Mouse (Mus musculus): Measurements from ENCODE around the gene Gpr84. TPM values are rescaled to one million over a fixed set of nuclear protein-coding genes. Genes with fewer than 3 reads are reported as not detected.
"Not testable (repeated sequence)": the region's sequence is repeated elsewhere in the genome, so short reads cannot be mapped to it uniquely, and the experiment has no call there.

The Gpr84 gene
- polyA plus RNA-seq, 1 experiment from 2014 or later = 0.35 TPM

- no peaks in the 10 kb centered on the region for H3K27me3 ChIP-seq (ENCODE audit: insufficient read depth, poor library complexity, severe bottlenecking)
- no peaks in the 10 kb centered on the region for H3K9me3 ChIP-seq
- H3K4me1 ChIP-seq = peaks cover 16% of the 10 kb centered on the region
- H3K36me3 ChIP-seq = peaks cover 12% of the 10 kb centered on the region
- H3K27ac ChIP-seq = no peak overlapping the region; the same call in 1 of the 2 replicates
- H3K4me3 ChIP-seq = no peak overlapping the region
- WGBS = 41% methylated on average over 2 of the region's 2 CpGs
- DNase-seq (ENCODE audit: low spot score) = no peak
These were observed 25.8 kb downstream of the Gpr84 start for GRCm38 (mm10) chr15:103284647-103285046.

- Histone ChIP-seq H3K27ac (no peak overlapping the region), H3K36me3 (peaks cover 6% of the 10 kb centered on the region), H3K4me3 (no peak overlapping the region), H3K4me1 (peaks cover 16% of the 10 kb centered on the region), H3K27me3 (ENCODE audit: insufficient read depth, poor library complexity, severe bottlenecking) (no peaks in the 10 kb centered on the region), H3K9me3 (no peaks in the 10 kb centered on the region)
- WGBS = 74% methylated on average over 3 of the region's 3 CpGs
- DNase-seq (ENCODE audit: low spot score) = no peak
These were observed 26.3 kb downstream of the Gpr84 start for GRCm38 (mm10) chr15:103284066-103284465.

GRCm38 (mm10) chr15:103281465-103282205 is 28.8 kb downstream of the Gpr84 start:
- Histone ChIP-seq H3K36me3 (0 out of 2 replicates have a peak, but pooled peaks cover 2% of the 10 kb centered on the region), H3K9me3 (no peaks in the 10 kb centered on the region), H3K27ac (no peak overlapping the region), H3K4me1 (peaks cover 22% of the 10 kb centered on the region), H3K4me3 (no peak overlapping the region), H3K27me3 (ENCODE audit: insufficient read depth, poor library complexity, severe bottlenecking) (no peaks in the 10 kb centered on the region)
- 96% methylated on average over 3 of the region's 3 CpGs for WGBS
- DNase-seq (ENCODE audit: low spot score) = no peak

GRCm38 (mm10) chr15:103280817-103281464 is 29.5 kb downstream of the Gpr84 start:
- DNase-seq (ENCODE audit: low spot score) = no peak
- Histone ChIP-seq H3K36me3 (0 out of 2 replicates have a peak, but pooled peaks cover 2% of the 10 kb centered on the region), H3K9me3 (no peaks in the 10 kb centered on the region), H3K4me1 (peaks cover 20% of the 10 kb centered on the region), H3K4me3 (no peak overlapping the region), H3K27me3 (ENCODE audit: insufficient read depth, poor library complexity, severe bottlenecking) (no peaks in the 10 kb centered on the region), H3K27ac (no peak overlapping the region)
- WGBS = 66% methylated on average over 3 of the region's 3 CpGs

- H3K27ac ChIP-seq = no peak overlapping the region
- H3K27me3 ChIP-seq (ENCODE audit: insufficient read depth, poor library complexity, severe bottlenecking) = no peaks in the 10 kb centered on the region
- H3K4me3 ChIP-seq = no peak overlapping the region
- H3K9me3 ChIP-seq = no peaks in the 10 kb centered on the region
- no peak for DNase-seq (ENCODE audit: low spot score)
- H3K36me3 ChIP-seq = 0 out of 2 replicates have a peak, but pooled peaks cover 2% of the 10 kb centered on the region
- peaks cover 8% of the 10 kb centered on the region; the same call in 1 of the 2 replicates for H3K4me1 ChIP-seq
- 62% methylated on average over 3 of the region's 3 CpGs for WGBS
These were observed 30.7 kb downstream of the Gpr84 start for GRCm38 (mm10) chr15:103279750-103280149.

GRCm38 (mm10) chr15:103277949-103278348 is 32.5 kb downstream of the Gpr84 start:
- Histone ChIP-seq H3K9me3 (no peaks in the 10 kb centered on the region), H3K4me1 (peaks cover 18% of the 10 kb centered on the region), H3K27me3 (ENCODE audit: insufficient read depth, poor library complexity, severe bottlenecking) (no peaks in the 10 kb centered on the region), H3K36me3 (0 out of 2 replicates have a peak, but pooled peaks cover 2% of the 10 kb centered on the region), H3K27ac (no peak overlapping the region), H3K4me3 (no peak overlapping the region)
- WGBS = 76% methylated on average over 7 of the region's 7 CpGs
- no peak for DNase-seq (ENCODE audit: low spot score)

GRCm38 (mm10) chr15:103275943-103276342 is 34.5 kb downstream of the Gpr84 start:
- H3K36me3 ChIP-seq; H3K27ac ChIP-seq; H3K9me3 ChIP-seq; DNase-seq (ENCODE audit: low spot score); H3K27me3 ChIP-seq (ENCODE audit: insufficient read depth, poor library complexity, severe bottlenecking); H3K4me3 ChIP-seq: not testable (repeated sequence)
- 94% methylated on average over 3 of the region's 3 CpGs for WGBS
- H3K4me1 ChIP-seq = peaks cover 18% of the 10 kb centered on the region

- Histone ChIP-seq H3K4me1 (peaks cover 15% of the 10 kb centered on the region), H3K36me3 (no peaks in the 10 kb centered on the region), H3K27me3 (ENCODE audit: insufficient read depth, poor library complexity, severe bottlenecking) (no peaks in the 10 kb centered on the region), H3K27ac (peak within 1 kb of the TSS; percentile 94), H3K9me3 (no peaks in the 10 kb centered on the region), H3K4me3 (peak within 1 kb of the TSS; percentile 82)
- under 1% methylated on average over 38 of the region's 38 CpGs for WGBS
- peak; percentile 100 for DNase-seq (ENCODE audit: low spot score)
These were observed 37.8 kb downstream of the Gpr84 start, which contains the start of gene Copz1 for GRCm38 (mm10) chr15:103272419-103273279. Gene Copz1, plus strand, starts transcription at chr15:103272714.

GRCm38 (mm10) chr15:103268903-103269302 is 41.5 kb downstream of the Gpr84 start:
- 83% methylated on average over 4 of the region's 4 CpGs for WGBS
- no peaks in the 10 kb centered on the region for H3K9me3 ChIP-seq
- no peak overlapping the region for H3K27ac ChIP-seq
- no peaks in the 10 kb centered on the region for H3K36me3 ChIP-seq
- H3K27me3 ChIP-seq (ENCODE audit: insufficient read depth, poor library complexity, severe bottlenecking) = no peaks in the 10 kb centered on the region
- peaks cover 6% of the 10 kb centered on the region for H3K4me1 ChIP-seq
- no peak for DNase-seq (ENCODE audit: low spot score)
- no peak overlapping the region for H3K4me3 ChIP-seq

- WGBS = 79% methylated on average over 2 of the region's 2 CpGs
- Histone ChIP-seq H3K27ac (no peak overlapping the region), H3K27me3 (ENCODE audit: insufficient read depth, poor library complexity, severe bottlenecking) (no peaks in the 10 kb centered on the region), H3K4me1 (peaks cover 6% of the 10 kb centered on the region; the same call in 1 of the 2 replicates), H3K9me3 (no peaks in the 10 kb centered on the region), H3K4me3 (no peak overlapping the region), H3K36me3 (no peaks in the 10 kb centered on the region)
- DNase-seq (ENCODE audit: low spot score) = no peak
These were observed 45.6 kb downstream of the Gpr84 start for GRCm38 (mm10) chr15:103264794-103265193.

- Histone ChIP-seq H3K4me3 (no peak overlapping the region), H3K9me3 (no peaks in the 10 kb centered on the region), H3K27ac (peak overlapping the region; percentile 33; the same call in 1 of the 2 replicates), H3K4me1 (peaks cover 28% of the 10 kb centered on the region), H3K27me3 (ENCODE audit: insufficient read depth, poor library complexity, severe bottlenecking) (no peaks in the 10 kb centered on the region), H3K36me3 (no peaks in the 10 kb centered on the region)
- 14% methylated on average over 1 of the region's 1 CpGs for WGBS
- DNase-seq (ENCODE audit: low spot score) = no peak
These were observed 50.4 kb downstream of the Gpr84 start for GRCm38 (mm10) chr15:103259989-103260388.

GRCm38 (mm10) chr15:103259162-103259561 is 51.2 kb downstream of the Gpr84 start:
- H3K4me3 ChIP-seq = no peak overlapping the region
- H3K9me3 ChIP-seq = no peaks in the 10 kb centered on the region
- no peaks in the 10 kb centered on the region for H3K36me3 ChIP-seq
- H3K27me3 ChIP-seq (ENCODE audit: insufficient read depth, poor library complexity, severe bottlenecking) = no peaks in the 10 kb centered on the region
- WGBS = 81% methylated on average over 5 of the region's 5 CpGs
- peaks cover 34% of the 10 kb centered on the region for H3K4me1 ChIP-seq
- DNase-seq (ENCODE audit: low spot score) = no peak
- H3K27ac ChIP-seq = peak overlapping the region; percentile 85; the same call in 1 of the 2 replicates
